Mouse (Mus musculus): ENCODE measurements around the gene Serinc4. TPM values are rescaled to one million over a fixed set of nuclear protein-coding genes. Genes with fewer than 3 reads are reported as not detected.

Gene Serinc4
- total RNA-seq, 2 experiments from 2014 or later, result 0.21 to 0.54 TPM

- TF ChIP-seq CTCF (IDR thresholded peaks at IDR 0.05), result no peak
- intact Hi-C loops (cut with DNase I), result no loop called here
- Histone ChIP-seq H3K4me3 (no peak overlapping the region), H3K27ac (no peak overlapping the region)
- DNase-seq (ENCODE audit: extremely low spot score in 1 of 2, low spot score in 2 of 2), result no peak
These were observed 3.5 kb upstream of the Serinc4 start for GRCm38 (mm10) chr2:121460071-121460470.

GRCm38 (mm10) chr2:121455534-121455933 lies 1.0 kb downstream of the Serinc4 start:
- intact Hi-C loops (cut with DNase I), result no loop called here
- Histone ChIP-seq H3K4me3 (no peak overlapping the region), H3K27ac (no peak overlapping the region)
- DNase-seq (ENCODE audit: extremely low spot score in 1 of 2, low spot score in 2 of 2), result no peak
- no peak for TF ChIP-seq CTCF (IDR thresholded peaks at IDR 0.05)

GRCm38 (mm10) chr2:121453917-121454316 lies 2.7 kb downstream of the Serinc4 start:
- intact Hi-C loops (cut with DNase I), result no loop called here
- H3K4me3 ChIP-seq, result no peak overlapping the region
- no peak for TF ChIP-seq CTCF (IDR thresholded peaks at IDR 0.05)
- no peak for DNase-seq (ENCODE audit: extremely low spot score in 1 of 2, low spot score in 2 of 2)
- H3K27ac ChIP-seq, result no peak overlapping the region

GRCm38 (mm10) chr2:121452990-121453389 lies 3.6 kb downstream of the Serinc4 start, which contains the start of gene Hypk:
Gene Hypk, plus strand, starts transcription at chr2:121453290.
- DNase-seq (ENCODE audit: extremely low spot score in 1 of 2, low spot score in 2 of 2), result no peak
- Histone ChIP-seq H3K4me3 (no peak within 1 kb of the TSS), H3K27ac (0 out of 2 replicates have a peak within 1 kb of the TSS, but pooled peaks have one; percentile 6)
- intact Hi-C loops (cut with DNase I), result no loop called here
- TF ChIP-seq CTCF (IDR thresholded peaks at IDR 0.05), result no peak

- no peak for TF ChIP-seq CTCF (IDR thresholded peaks at IDR 0.05)
- no peak for DNase-seq (ENCODE audit: extremely low spot score in 1 of 2, low spot score in 2 of 2)
- intact Hi-C loops (cut with DNase I), result no loop called here
- Histone ChIP-seq H3K27ac (no peak overlapping the region), H3K4me3 (no peak overlapping the region)
These were observed 4.2 kb downstream of the Serinc4 start for GRCm38 (mm10) chr2:121452361-121452760.

- intact Hi-C loops (cut with DNase I), result no loop called here
- TF ChIP-seq CTCF (IDR thresholded peaks at IDR 0.05), result no peak; the same call in 1 of the 2 replicates
- peak overlapping the region; percentile 98 for H3K27ac ChIP-seq
- H3K4me3 ChIP-seq, result peak overlapping the region; percentile 100
- DNase-seq (ENCODE audit: extremely low spot score in 1 of 2, low spot score in 2 of 2), result no peak
These were observed 6.5 kb downstream of the Serinc4 start for GRCm38 (mm10) chr2:121450093-121450492.

- intact Hi-C loops (cut with DNase I), result no loop called here
- TF ChIP-seq CTCF (IDR thresholded peaks at IDR 0.05), result no peak
- peak; percentile 43 to 48 for DNase-seq (ENCODE audit: extremely low spot score in 1 of 2, low spot score in 2 of 2)
- Histone ChIP-seq H3K27ac (peak overlapping the region; percentile 98), H3K4me3 (peak overlapping the region; percentile 100)
These were observed 7.0 kb downstream of the Serinc4 start for GRCm38 (mm10) chr2:121449545-121450011.

- TF ChIP-seq CTCF (IDR thresholded peaks at IDR 0.05), result no peak
- intact Hi-C loops (cut with DNase I), result no loop called here
- DNase-seq (ENCODE audit: extremely low spot score in 1 of 2, low spot score in 2 of 2), result peak; percentile 98 to 99
- peak within 1 kb of the TSS; percentile 98 for H3K27ac ChIP-seq
- H3K4me3 ChIP-seq, result peak within 1 kb of the TSS; percentile 100
These were observed 7.6 kb downstream of the Serinc4 start, which contains the start of gene Serf2 for GRCm38 (mm10) chr2:121448739-121449535. Gene Serf2, plus strand, starts transcription at chr2:121449195.

GRCm38 (mm10) chr2:121448136-121448535 lies 8.4 kb downstream of the Serinc4 start:
- intact Hi-C loops (cut with DNase I), result no loop called here
- no peak for DNase-seq (ENCODE audit: extremely low spot score in 1 of 2, low spot score in 2 of 2)

GRCm38 (mm10) chr2:121447006-121447405 lies 9.6 kb downstream of the Serinc4 start:
- intact Hi-C loops (cut with DNase I), result no loop called here

More at GRCm38 (mm10) chr2:121448136-121448535, 8.4 kb downstream of the Serinc4 start:
- Histone ChIP-seq H3K27ac (peak overlapping the region; percentile 9; the same call in 1 of the 2 replicates), H3K4me3 (0 out of 2 replicates have a peak overlapping the region, but pooled peaks have one; percentile 17)
- TF ChIP-seq CTCF (IDR thresholded peaks at IDR 0.05), result peak; percentile 40

GRCm38 (mm10) chr2:121446506-121446905 lies 10.1 kb downstream of the Serinc4 start:
- no peak for DNase-seq (ENCODE audit: extremely low spot score in 1 of 2, low spot score in 2 of 2)
- no peak overlapping the region for H3K27ac ChIP-seq
- TF ChIP-seq CTCF (IDR thresholded peaks at IDR 0.05), result no peak
- intact Hi-C loops (cut with DNase I), result no loop called here
- no peak overlapping the region for H3K4me3 ChIP-seq

More at GRCm38 (mm10) chr2:121447006-121447405, 9.6 kb downstream of the Serinc4 start:
- Histone ChIP-seq H3K4me3 (no peak overlapping the region), H3K27ac (no peak overlapping the region)
- no peak for TF ChIP-seq CTCF (IDR thresholded peaks at IDR 0.05)
- DNase-seq (ENCODE audit: extremely low spot score in 1 of 2, low spot score in 2 of 2), result no peak

GRCm38 (mm10) chr2:121445117-121445516 lies 11.5 kb downstream of the Serinc4 start:
- intact Hi-C loops (cut with DNase I), result no loop called here
- DNase-seq (ENCODE audit: extremely low spot score in 1 of 2, low spot score in 2 of 2), result no peak
- no peak overlapping the region for H3K27ac ChIP-seq
- no peak for TF ChIP-seq CTCF (IDR thresholded peaks at IDR 0.05)
- H3K4me3 ChIP-seq, result no peak overlapping the region

Data from left cerebral cortex, adult 2 months (tissue).